Mouse (Mus musculus) heart, adult 2 months (tissue): ENCODE measurements around the gene Cpxm2.

Source experiments
- CTCF ChIP-seq: fragments of 200-600 bp; IDR thresholded peaks from 2 replicates; pipeline ENCODE4 v1.8.1; 2022; ENCODE audit warnings: antibody characterized with exemption, mild to moderate bottlenecking, moderate library complexity
- EP300 ChIP-seq: fragments of 200-500 bp; IDR thresholded peaks from 2 replicates; pipeline ENCODE4 v1.6.1; 2011; ENCODE audit warnings: low read depth, low read length, control low read depth; ENCODE audit not compliant: insufficient read depth

DNA sequence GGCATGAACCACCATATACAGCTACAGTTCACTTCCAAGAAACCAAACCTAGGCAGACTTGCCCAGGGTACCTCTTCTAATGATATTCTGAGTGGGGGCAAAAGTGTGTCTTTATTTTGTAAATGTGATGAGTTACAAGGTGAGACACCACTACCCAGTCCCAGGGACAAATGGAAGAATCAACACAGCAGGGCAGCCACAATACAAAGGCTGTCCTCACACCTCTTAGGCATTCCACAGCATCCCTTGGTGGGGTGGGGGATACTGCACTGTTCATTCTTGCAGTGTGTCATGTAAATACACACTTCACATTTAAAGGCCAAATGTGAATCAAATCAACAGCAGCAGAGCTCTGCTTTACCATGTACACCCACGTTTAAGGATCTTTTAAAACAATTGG, 162.3 kb downstream of the Cpxm2 start:
- TF ChIP-seq CTCF (no peak), EP300 (no peak)
